Comparison of ENCODE assay signal across 18 mouse cellular contexts in genomic region chr6:16483295-16483694, GRCm38 (mm10).
"Had no signal": no experiment of that assay in that cellular context is flagged by ENCODE, and none has a peak within 500 bp of the region (broad histone marks: within the 10 kb centered on the region; RNA-seq: fewer than 3 reads in every experiment).

No protein-coding gene starts in this region.

- ATAC-seq: intestine, embryonic 15.5 days; liver, postnatal 0 days; lung, postnatal 0 days had no signal

- H3K9me3 ChIP-seq: intestine, embryonic 15.5 days; limb, embryonic 12.5 days; limb, embryonic 15.5 days had no signal

- H3K27me3 ChIP-seq: intestine, embryonic 15.5 days; limb, embryonic 12.5 days; limb, embryonic 15.5 days had no signal

- H3K4me3 ChIP-seq: intestine, embryonic 15.5 days; limb, embryonic 12.5 days; limb, embryonic 15.5 days had no signal

- H3K4me1 ChIP-seq: intestine, embryonic 15.5 days; limb, embryonic 12.5 days had no signal

- H3K36me3 ChIP-seq: intestine, embryonic 15.5 days; limb, embryonic 12.5 days; limb, embryonic 15.5 days had no signal

- H3K4me2 ChIP-seq: intestine, embryonic 15.5 days; limb, embryonic 12.5 days; limb, embryonic 15.5 days; liver, embryonic 11.5 days; lung, embryonic 14.5 days had no signal

- DNase-seq: kidney, adult 11 months; kidney, adult 8-10 months; kidney, postnatal 14 days; kidney, postnatal 4 days; left cerebral cortex, postnatal 4 days; liver, postnatal 0 days; lung, embryonic 14.5 days; retina, postnatal 1 day; right cerebral cortex, postnatal 25 days; thymus, adult 18-20 months; thymus, postnatal 36 days had no signal

- H3K9ac ChIP-seq: intestine, embryonic 15.5 days; limb, embryonic 12.5 days; limb, embryonic 15.5 days; liver, embryonic 14.5 days; liver, postnatal 0 days; lung, embryonic 14.5 days had no signal

- H3K27ac ChIP-seq: intestine, embryonic 15.5 days; limb, embryonic 12.5 days; limb, embryonic 15.5 days; liver, embryonic 14.5 days; macrophage had no signal
